Mouse (Mus musculus): Measurements from ENCODE around the gene BC035044. TPM values are rescaled to one million over a fixed set of nuclear protein-coding genes. Genes with fewer than 3 reads are reported as not detected.
"Not testable (repeated sequence)": the region's sequence is repeated elsewhere in the genome, so short reads cannot be mapped to it uniquely, and the experiment has no call there.

Gene BC035044
- polyA plus RNA-seq, 1 experiment, result 0.45 TPM

DNA sequence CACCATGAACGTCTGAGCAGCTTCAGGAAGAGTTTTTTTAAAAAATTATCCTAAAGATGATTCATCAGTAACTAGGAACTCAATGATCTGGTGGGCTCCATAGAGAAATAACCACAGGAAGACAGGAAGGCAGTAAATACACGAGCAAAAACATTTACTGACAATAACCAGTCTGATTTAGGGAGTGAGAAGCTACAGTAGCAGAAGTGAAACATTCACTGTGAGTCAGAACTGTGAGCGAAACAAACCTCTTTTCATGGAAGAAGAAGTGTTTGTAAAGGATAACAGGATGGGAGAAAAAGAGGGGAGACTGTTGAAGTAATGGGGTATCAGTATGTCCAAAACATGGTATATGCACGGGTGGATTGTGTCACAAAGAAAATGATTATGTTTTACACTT lies 61.1 kb downstream of the BC035044 start:
- WGBS, result 63% methylated on average over 4 of the region's 4 CpGs

DNA sequence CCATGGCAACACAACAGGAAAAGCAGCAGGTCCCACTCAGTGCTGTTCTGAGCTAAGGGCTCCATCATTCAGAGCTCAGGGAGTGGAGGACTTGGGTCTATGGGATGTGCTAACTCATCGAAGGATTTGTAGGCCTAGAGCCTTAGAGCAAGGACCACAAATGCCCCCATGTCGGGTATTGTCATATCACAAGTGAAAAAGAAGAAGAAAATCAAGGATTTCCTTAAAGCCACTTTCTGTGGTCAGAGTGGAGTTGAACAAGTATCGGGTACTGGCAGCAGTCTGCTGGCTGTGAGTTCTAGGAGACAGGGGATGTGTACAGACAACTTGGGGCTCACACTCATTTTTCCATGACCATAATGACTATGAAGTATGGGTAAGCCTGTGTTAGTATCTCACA lies 64.1 kb downstream of the BC035044 start:
- no peak overlapping the region for H3K4me3 ChIP-seq (ENCODE audit: insufficient read depth, low read depth, low read length)
- no peaks in the 10 kb centered on the region for H3K27me3 ChIP-seq (replicated peaks; ENCODE audit: control insufficient read depth, insufficient read depth, low read length)
- WGBS, result 85% methylated on average over 3 of the region's 3 CpGs
- TF ChIP-seq POLR2A (IDR thresholded peaks at IDR 0.05; ENCODE audit: low read depth, low read length) (no peak), CTCF (conservative IDR thresholded peaks at IDR 0.05; ENCODE audit: insufficient read depth, insufficient read length, low read depth, low read length) (no peak)
- no peak overlapping the region for H3K27ac ChIP-seq (ENCODE audit: insufficient read depth, low read depth, low read length)
- H3K4me1 ChIP-seq (ENCODE audit: control insufficient read depth, insufficient read depth, low read length), result no peaks in the 10 kb centered on the region
- DNase-seq, result no peak
- H3K36me3 ChIP-seq (ENCODE audit: control insufficient read depth, insufficient read depth, low read length), result no peaks in the 10 kb centered on the region

More for the DNA sequence above, 61.1 kb downstream of the BC035044 start:
- H3K27ac ChIP-seq (ENCODE audit: insufficient read depth, low read depth, low read length), result no peak overlapping the region
- H3K4me1 ChIP-seq (ENCODE audit: control insufficient read depth, insufficient read depth, low read length), result no peaks in the 10 kb centered on the region
- DNase-seq, result no peak
- TF ChIP-seq POLR2A (IDR thresholded peaks at IDR 0.05; ENCODE audit: low read depth, low read length) (no peak), CTCF (conservative IDR thresholded peaks at IDR 0.05; ENCODE audit: insufficient read depth, insufficient read length, low read depth, low read length) (no peak)
- no peaks in the 10 kb centered on the region for H3K27me3 ChIP-seq (replicated peaks; ENCODE audit: control insufficient read depth, insufficient read depth, low read length)
- H3K4me3 ChIP-seq (ENCODE audit: insufficient read depth, low read depth, low read length), result no peak overlapping the region
- H3K36me3 ChIP-seq (ENCODE audit: control insufficient read depth, insufficient read depth, low read length), result no peaks in the 10 kb centered on the region

DNA sequence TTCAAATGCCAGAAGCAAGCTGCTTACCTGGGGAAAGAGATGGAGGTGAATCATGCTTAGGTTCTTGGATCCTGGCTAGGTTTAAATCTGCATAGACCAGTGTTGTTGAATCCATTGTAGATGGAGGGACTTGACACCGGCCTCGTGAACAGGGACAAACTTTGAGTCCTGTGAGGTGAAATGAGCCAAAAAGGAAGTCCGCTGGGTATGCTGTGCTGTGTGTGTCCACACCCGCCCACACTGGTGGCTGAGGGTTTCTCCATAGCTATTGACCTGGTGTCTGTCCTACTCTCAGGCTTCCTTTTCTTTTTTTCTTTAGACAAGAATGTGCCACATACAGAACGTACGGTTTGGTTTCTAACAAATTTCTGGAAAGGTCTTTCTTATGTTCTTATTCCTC lies 64.8 kb downstream of the BC035044 start, which contains the start of the genes Gm44511 and Klrb1b:
Gene Gm44511, minus strand, starts transcription at position 184 of the 400 bp plus-strand sequence.
Gene Klrb1b, minus strand, starts transcription at position 200 of the 400 bp plus-strand sequence.
- Histone ChIP-seq H3K4me3 (ENCODE audit: insufficient read depth, low read depth, low read length) (no peak within 1 kb of the TSS), H3K27ac (ENCODE audit: insufficient read depth, low read depth, low read length) (no peak within 1 kb of the TSS), H3K4me1 (ENCODE audit: control insufficient read depth, insufficient read depth, low read length) (no peaks in the 10 kb centered on the region), H3K36me3 (ENCODE audit: control insufficient read depth, insufficient read depth, low read length) (no peaks in the 10 kb centered on the region), H3K27me3 (replicated peaks; ENCODE audit: control insufficient read depth, insufficient read depth, low read length) (no peaks in the 10 kb centered on the region)
- no peak for DNase-seq
- WGBS, result 86% methylated on average over 6 of the region's 6 CpGs
- no peak for TF ChIP-seq POLR2A (IDR thresholded peaks at IDR 0.05; ENCODE audit: low read depth, low read length)
- no peak for TF ChIP-seq CTCF (conservative IDR thresholded peaks at IDR 0.05; ENCODE audit: insufficient read depth, insufficient read length, low read depth, low read length)

DNA sequence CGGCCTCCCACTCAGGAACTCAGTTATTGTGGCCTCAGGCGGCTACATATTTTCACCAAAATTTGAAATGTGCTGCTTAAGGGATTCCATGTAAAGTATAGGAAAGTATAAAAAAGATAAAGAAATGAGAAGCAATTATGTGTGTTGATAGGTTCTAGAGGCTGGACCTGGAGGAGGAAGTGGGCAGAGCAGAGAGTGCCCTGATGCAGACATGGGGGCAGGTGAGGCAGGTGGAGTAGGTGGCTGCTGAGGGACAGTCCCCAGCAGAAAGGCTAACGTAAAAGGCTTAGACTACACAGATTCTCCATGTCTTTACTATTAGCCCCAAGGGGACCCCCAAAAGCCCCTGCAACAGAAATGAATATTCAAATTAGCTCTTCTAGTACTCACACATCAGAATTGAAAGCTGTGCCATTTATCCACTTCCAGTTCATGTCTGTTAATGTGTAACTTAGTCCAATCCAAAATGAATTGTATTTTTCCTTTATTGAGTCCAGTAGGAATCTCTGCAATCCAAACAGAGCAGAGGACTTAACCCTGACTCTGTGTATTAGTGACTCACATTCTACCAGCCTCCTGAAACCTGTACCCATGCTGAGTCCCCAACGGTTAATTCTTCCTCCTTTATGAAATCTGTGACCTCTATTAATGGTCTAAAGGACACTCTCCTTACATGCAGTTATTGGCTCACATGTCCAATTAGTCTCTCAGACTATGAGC lies 72.7 kb downstream of the BC035044 start:
- Histone ChIP-seq H3K27ac (ENCODE audit: insufficient read depth, low read depth, low read length) (no peak overlapping the region), H3K4me3 (ENCODE audit: insufficient read depth, low read depth, low read length) (no peak overlapping the region), H3K4me1 (ENCODE audit: control insufficient read depth, insufficient read depth, low read length) (no peaks in the 10 kb centered on the region), H3K27me3 (replicated peaks; ENCODE audit: control insufficient read depth, insufficient read depth, low read length) (no peaks in the 10 kb centered on the region), H3K36me3 (ENCODE audit: control insufficient read depth, insufficient read depth, low read length) (no peaks in the 10 kb centered on the region)
- TF ChIP-seq CTCF (conservative IDR thresholded peaks at IDR 0.05; ENCODE audit: insufficient read depth, insufficient read length, low read depth, low read length) (no peak), POLR2A (IDR thresholded peaks at IDR 0.05; ENCODE audit: low read depth, low read length) (no peak)
- WGBS, result 77% methylated on average over 4 of the region's 4 CpGs
- no peak for DNase-seq

DNA sequence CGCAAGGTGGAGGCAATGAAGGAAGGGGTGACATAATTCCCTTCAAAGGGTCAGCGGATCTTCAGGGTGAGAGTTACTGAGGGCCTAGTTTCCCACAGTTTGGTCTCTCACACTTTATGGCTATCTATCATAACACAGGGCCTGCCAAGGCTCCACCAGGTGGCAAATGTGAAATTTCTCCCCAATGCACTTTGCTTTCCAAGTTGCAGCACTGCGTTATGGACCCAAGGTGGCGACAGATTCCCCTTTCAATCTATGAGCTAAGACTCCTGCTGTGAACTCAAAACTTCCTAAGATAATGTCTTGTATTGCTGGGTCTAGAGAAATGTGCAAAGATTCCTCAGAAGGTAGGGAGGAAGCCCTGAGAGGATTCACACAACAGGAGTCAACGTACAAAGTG lies 82.4 kb downstream of the BC035044 start:
- TF ChIP-seq CTCF (conservative IDR thresholded peaks at IDR 0.05; ENCODE audit: insufficient read depth, insufficient read length, low read depth, low read length) (peak; percentile 63), POLR2A (IDR thresholded peaks at IDR 0.05; ENCODE audit: low read depth, low read length) (no peak)
- no peak overlapping the region for H3K27ac ChIP-seq (ENCODE audit: insufficient read depth, low read depth, low read length)
- H3K4me1 ChIP-seq (ENCODE audit: control insufficient read depth, insufficient read depth, low read length), result no peaks in the 10 kb centered on the region
- H3K27me3 ChIP-seq (replicated peaks; ENCODE audit: control insufficient read depth, insufficient read depth, low read length), result no peaks in the 10 kb centered on the region
- peak; percentile 58 for DNase-seq
- WGBS, result 78% methylated on average over 5 of the region's 5 CpGs
- H3K36me3 ChIP-seq (ENCODE audit: control insufficient read depth, insufficient read depth, low read length), result no peaks in the 10 kb centered on the region
- H3K4me3 ChIP-seq (ENCODE audit: insufficient read depth, low read depth, low read length), result no peak overlapping the region

DNA sequence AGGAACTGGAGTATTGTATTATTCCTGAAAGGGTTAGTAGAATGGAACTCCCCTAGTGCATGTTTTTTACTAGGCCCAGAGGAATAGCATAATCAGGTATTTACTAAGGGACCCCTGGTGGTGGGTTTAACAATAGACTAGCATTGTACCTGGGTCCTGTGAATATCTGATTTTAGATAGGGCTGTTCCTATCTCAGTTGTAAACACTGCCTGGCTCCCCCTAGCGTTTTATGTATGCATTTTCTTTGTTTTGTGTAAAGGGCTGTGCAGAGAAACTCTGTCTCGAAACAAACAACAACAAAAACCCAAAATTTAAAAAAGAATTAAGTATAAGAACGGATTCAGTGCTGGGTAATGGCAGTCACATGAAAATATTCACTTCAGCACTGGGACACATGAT lies 83.9 kb downstream of the BC035044 start:
- 69% methylated on average over 3 of the region's 3 CpGs for WGBS
- H3K4me3 ChIP-seq (ENCODE audit: insufficient read depth, low read depth, low read length), result no peak overlapping the region
- no peaks in the 10 kb centered on the region for H3K36me3 ChIP-seq (ENCODE audit: control insufficient read depth, insufficient read depth, low read length)
- H3K27ac ChIP-seq (ENCODE audit: insufficient read depth, low read depth, low read length), result no peak overlapping the region
- DNase-seq, result peak; percentile 20
- no peak for TF ChIP-seq POLR2A (IDR thresholded peaks at IDR 0.05; ENCODE audit: low read depth, low read length)
- TF ChIP-seq CTCF (conservative IDR thresholded peaks at IDR 0.05; ENCODE audit: insufficient read depth, insufficient read length, low read depth, low read length), result no peak
- H3K27me3 ChIP-seq (replicated peaks; ENCODE audit: control insufficient read depth, insufficient read depth, low read length), result no peaks in the 10 kb centered on the region
- H3K4me1 ChIP-seq (ENCODE audit: control insufficient read depth, insufficient read depth, low read length), result no peaks in the 10 kb centered on the region

DNA sequence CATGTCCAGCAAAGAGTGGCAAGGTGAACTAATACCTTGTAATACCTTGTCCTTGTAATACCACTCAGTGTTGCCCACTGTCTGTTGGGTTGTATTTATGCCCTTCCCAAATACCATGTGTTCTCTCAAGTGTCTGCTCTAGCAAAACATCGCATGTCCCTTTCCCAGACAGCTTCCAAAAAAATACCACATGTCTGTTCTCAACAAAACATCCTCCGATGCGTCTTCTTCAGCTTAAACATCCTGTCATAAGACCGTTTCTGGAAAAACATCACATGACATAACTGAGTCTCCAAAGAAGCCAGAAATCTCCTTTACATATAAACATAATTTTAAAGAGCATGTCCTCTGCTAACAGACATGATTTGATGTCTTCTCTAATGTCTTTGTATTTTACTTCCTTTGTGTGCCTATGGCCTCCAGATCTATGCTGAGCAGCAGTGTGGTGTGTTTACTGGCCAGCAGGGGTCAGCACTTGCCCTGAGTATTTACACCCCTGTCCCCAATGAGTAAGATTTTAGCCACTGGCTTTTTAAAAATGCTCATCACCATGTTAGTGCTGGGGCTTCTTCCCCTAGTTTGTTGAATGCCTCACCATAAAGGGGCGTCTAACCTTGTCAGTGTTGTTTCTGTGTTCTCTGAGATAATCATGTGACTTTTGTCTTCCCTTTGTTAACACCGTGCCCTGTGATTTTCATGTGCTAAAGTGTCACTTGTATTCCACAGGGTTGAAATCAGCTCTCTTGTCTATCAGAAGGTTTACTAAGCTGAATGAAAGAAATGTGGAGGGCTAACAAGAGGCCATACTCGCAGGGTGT lies 85.9 kb downstream of the BC035044 start:
- TF ChIP-seq CTCF (conservative IDR thresholded peaks at IDR 0.05; ENCODE audit: insufficient read depth, insufficient read length, low read depth, low read length), result peak; percentile 58
- peak; percentile 70 for DNase-seq
- H3K36me3 ChIP-seq (ENCODE audit: control insufficient read depth, insufficient read depth, low read length); H3K27ac ChIP-seq (ENCODE audit: insufficient read depth, low read depth, low read length); H3K27me3 ChIP-seq (replicated peaks; ENCODE audit: control insufficient read depth, insufficient read depth, low read length); H3K4me1 ChIP-seq (ENCODE audit: control insufficient read depth, insufficient read depth, low read length); H3K4me3 ChIP-seq (ENCODE audit: insufficient read depth, low read depth, low read length): not testable (repeated sequence)
- 66% methylated on average over 7 of the region's 7 CpGs for WGBS

Measured in kidney, adult 2 months (tissue).